Mouse (Mus musculus): ENCODE measurements around the gene Fip1l1. TPM values are rescaled to one million over a fixed set of nuclear protein-coding genes. Genes with fewer than 3 reads are reported as not detected.

The Fip1l1 gene
- total RNA-seq, 2 experiments from 2014 or later, result 51.4 to 56.7 TPM

DNA sequence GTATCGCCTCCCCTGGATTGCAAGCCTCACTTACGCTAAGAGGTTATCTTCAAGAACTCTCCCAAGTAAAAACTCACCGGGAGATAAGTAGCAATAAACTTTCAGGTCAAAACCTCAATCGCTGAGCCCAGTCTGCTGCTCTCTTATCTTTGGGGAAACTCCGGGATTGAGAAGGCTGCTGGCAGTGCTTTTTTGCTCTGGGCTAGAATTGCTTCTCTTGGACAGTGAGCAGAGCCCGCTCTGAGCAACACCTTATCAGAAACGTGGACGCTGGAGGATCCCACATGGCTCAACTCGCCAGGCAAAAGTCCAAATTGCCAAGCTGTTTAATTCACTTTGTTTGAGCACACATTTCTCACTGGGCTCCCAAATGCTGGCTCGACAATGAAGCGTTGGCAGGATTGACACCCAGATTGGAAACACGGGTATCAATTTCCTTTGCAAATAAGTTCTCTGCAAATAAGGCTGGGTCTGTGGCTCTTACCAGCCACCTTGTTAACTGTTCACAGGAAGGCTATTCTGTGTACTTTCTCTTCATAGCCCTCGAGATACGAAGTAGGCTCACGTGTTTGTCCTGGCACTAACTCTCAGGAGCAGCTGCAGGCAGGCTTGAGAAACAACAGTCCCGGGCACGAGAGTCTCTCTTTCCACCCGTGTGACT lies 78.4 kb downstream of the Fip1l1 start:
- peak; percentile 30 for DNase-seq

DNA sequence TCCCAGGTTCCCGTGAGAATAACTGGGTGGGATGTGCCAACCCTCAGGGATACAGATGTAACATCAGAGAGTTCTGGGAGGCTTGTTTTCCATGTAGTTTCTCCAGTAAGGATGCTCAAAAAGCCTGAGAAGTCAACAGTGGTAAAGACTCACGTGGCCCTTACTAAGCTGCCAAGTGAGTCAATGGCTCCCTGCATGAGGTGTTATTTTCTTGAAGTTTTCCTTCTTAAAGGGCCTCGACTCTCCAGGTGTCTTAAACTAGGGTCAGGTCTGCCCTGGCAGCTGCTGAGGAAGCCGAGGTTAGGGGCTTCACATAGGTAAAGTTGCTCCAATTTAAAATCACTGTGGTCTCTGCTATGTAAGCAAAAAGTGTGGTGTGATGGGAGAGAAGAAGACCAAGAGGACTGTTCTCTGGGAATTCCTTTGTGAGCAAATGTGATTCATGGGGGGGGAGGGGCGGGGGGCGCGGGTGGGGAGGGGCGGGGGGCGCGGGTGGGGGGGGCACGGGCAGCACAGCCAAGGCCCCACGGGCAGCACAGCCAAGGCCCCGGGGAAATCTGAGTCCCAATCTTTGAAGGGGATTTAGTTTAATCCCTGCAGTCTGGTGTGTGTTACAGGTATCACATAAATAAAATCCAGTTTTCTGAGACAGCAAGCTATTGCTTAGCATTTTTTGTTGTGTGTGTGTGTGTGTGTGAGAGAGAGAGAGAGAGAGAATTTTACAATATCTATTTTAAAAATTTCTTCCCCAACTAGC lies 82.7 kb downstream of the Fip1l1 start:
- no peak for DNase-seq

DNA sequence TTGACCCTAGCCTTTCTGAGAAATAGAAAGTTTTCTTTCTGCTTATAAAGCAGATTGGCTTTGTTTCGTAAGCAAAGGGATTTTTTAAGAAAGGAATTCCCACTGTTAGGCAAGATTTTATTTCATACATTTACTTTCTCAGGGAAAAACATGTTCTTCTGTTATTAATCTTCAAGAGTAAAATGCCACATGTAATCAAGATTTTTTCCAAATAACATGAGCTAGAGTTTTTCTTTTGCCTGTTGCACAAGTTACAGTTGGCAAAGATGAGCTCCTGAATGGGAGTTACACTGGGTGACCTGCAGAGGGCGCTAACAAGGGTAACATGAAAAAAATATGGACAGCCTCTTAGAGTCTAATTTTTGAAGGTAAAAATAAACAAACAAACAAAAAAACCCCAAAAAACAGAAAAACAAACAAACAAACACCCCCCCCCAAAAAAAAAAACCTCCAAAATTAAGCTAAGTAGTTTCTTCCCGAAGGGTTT lies 83.4 kb downstream of the Fip1l1 start:
- peak; percentile 53 for DNase-seq

DNA sequence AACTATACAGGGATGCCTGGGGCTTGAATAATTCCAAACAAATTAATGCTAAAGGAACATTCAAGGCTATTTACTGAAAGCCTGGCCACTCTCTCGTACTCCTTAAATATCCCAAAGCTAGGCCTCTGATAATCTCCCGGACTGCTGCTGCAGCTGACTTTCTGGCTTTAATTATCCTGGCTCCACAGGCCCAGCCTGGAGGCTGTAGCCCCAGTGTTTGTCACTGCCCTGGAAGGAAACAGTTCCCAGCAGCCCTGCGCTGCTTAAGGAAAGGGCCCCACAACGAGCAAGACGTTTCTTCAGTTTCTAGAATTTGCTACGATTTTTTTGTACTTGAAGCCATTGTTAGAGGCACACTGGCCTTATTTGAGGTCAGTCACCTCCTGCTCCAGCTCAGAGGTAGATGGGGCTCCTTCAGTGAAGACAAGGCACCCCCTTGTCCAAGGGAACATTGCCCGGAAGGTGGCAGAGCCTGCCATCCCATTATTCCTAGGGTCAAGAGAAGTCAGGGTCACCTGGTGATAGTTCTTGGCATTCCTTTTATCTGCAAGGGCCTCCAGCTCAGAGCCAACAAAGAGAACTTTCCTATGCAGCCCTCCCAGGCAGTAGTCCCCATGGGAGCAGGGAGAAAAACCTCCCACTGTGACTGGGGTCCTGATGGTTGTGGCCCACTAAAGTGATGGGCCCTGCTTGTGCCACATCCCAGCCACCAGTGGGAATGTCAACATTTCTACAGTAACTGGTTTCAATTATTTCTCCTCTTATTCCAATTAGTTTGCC lies 86.6 kb downstream of the Fip1l1 start:
- DNase-seq, result no peak

DNA sequence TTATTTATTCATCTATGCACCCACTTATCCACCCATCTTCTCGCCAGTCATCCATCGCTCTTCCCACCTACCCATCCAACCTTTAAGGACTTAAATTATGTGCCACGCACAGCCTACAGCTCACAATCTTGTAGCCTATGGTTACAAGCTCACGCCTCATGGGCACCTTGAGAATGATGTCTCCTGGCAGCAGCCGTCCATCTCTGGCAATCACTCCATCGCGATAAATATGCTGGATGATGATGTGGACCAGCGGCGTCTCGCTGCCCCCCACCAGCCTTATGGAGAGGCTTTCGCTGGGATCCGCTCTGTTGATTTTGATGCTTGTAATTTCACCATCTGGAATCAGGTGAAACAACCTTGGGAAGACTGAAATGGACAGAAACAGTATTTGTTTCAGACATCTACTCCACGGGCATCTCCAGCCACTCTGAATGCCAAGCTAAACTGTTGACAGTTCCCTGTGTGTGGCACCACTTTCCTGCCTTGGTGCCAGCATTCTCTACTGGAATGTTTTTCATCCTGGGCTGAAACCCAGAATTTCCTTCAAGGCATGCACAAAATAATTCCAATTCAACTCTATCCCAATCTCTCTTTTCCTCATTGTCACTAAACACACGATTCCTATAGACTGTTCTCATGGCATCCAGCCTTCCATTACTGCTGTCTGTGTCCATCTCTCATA lies 88.2 kb downstream of the Fip1l1 start:
- no peak for DNase-seq

DNA sequence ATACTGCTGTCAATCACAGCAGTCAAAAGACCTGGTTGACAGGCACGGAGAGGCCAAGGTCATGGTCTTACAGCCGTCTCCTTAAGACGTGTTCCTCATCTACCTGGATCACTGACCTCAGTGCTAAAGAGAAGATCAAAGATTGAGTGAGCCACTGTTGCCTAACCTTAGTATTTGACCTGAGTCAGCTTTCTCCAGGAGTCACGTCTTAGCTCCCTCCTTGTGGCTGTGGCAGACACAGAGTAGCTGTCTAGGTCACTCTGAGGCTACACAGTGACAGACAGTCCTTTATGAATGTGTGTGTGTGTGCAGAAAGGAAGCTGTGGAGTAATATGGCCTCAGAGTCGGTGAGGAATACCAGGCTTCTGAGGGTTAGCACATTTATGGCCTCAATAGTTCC lies 89.1 kb downstream of the Fip1l1 start:
- no peak for DNase-seq

DNA sequence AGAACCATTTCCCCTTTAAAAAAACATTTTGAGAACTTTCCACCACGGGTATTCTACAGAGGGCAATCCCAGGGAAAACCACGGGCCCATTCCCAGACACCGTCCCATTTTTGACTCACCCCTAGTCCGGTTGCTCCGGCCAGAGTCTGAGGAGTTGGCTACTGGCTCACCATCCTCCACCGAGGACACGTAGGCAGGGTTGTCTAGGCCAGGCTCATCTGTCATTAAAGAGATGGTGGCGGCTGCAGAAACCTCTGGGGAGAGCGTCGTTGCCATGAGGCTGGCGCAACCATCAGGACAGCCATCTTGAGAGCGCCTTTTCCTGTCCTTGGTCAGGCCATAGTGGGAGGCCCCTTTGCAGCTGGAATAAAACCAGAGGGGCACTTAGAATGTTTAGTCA lies 92.8 kb downstream of the Fip1l1 start:
- no peak for DNase-seq

DNA sequence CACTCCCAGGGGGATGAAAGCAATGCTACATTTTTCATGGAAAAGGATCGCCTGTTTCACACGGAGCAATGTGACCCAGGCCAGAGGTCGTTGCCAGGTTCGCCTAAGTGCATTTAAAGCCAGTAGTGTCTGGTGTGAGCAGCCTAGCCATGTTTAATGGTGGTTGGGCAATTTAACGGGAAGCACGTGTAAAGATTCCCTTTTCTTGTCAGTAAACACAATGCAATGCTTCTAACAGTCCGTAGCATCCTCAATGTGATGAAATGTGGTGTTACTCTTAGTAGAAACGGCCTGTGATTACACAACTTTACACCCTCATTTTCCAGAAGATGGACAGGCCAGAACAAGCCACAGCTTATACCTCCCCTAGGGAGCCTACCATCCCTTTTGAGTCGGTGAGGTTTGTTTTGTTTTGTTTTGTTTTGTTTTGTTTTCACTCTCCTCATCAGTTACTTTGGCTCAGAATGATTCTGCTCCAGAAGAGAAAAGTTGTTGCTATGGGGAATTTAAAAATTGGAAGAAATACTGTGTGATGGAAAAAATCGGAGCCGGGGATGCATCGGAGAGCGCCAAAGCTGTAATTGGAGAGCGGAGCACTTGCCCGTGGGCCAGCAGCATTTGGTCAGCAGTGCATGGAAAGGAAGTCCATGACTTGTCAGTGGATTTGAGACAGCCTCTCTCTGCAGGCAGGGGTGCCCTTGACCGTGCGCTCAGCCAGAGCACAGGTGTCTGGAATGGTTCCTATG lies 97.3 kb downstream of the Fip1l1 start:
- DNase-seq, result no peak

DNA sequence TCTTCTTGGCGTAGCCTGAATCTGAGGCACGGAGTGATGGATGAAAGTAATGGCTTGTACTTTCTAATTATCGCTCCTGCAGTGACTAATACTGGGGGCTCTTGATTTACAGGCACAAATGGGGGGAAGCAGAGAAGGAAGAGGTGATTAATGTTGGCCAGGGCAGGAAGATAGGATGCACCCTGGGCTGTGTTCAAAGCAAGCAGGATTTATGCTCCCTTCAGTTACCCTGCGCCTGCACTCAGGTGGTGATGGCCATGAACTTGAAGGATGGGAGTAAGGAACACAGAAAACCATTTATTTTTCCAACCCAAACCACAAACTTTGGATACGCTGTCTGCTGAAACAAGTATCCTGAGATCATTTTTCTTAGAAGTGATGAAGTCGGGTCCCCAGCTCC lies 98.2 kb downstream of the Fip1l1 start:
- no peak for DNase-seq

DNA sequence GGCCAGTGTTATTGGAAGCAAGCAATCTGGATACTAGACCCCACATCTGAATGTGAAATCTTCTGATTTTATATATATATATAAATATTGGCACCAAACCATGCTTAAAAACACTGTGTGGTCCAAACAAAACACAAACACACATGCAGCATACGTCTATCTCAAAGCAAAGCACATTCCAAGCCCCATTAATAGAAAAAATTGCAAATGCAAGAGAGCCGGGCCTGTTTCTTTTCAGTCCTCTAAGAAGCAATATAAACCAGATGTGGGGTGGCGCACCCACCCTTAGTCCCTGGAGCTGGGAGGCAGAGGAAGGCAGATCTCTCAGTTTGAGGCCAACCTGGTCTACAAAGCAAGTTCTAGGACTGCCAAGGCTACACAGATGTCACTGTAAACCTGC lies 99.1 kb downstream of the Fip1l1 start:
- DNase-seq, result no peak

DNA sequence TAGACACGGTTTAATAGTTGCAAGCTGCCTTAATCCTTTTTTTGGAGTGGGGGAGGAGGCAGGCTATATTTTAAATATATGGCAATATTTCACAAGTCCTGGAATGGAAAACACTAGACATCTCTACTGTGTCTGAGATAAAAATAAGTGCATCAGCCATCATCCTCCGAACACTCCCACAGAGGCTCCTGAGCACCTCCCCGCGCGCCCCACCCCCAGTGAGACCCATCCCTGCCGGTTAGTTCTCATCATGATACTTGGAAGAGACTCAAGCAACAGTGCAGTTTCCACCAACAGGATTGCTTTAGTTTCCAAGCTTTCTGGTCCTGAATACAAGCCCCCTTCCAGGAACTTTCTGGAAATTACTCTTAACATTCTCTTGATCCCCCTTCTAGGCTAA lies 104.3 kb downstream of the Fip1l1 start:
- no peak for DNase-seq

DNA sequence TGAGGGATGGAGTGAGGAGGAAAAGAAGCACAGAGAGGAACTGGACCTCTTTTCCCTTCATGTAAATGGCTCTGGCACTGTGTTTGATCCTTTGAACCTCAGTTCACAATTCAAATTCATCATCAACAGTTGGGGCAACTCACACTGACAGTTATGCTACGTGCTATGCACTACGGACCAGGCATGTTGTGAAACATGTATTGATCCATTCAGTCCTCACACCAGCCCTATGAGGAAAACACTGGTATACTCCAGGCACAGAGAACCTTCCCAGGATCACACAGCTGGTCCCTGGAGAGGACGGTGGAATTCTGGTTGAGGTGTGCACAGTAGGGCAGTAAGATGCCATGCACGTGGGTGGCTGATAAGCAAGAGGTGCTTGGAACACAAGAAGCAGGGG lies 105.3 kb downstream of the Fip1l1 start:
- DNase-seq, result no peak

DNA sequence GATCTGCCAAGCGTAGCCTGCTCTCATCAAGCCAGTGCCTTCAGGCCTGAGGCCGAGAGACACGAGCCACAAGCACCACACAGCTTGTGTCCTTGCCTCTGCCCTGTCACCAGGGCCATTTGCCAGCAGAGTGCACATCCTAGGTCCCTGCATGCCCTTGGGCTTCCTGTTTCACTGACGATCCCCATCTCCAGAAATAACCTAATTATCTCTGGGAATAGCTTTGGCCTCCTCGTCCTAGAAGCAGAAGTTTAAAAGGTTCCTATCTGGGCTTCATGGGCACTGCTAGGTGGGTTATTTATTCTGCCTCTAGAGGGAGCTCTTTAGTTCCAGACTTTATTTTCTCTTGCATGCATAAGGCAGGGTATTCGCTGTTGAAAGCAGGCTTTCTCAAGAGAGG lies 105.8 kb downstream of the Fip1l1 start:
- DNase-seq, result peak; percentile 60

DNA sequence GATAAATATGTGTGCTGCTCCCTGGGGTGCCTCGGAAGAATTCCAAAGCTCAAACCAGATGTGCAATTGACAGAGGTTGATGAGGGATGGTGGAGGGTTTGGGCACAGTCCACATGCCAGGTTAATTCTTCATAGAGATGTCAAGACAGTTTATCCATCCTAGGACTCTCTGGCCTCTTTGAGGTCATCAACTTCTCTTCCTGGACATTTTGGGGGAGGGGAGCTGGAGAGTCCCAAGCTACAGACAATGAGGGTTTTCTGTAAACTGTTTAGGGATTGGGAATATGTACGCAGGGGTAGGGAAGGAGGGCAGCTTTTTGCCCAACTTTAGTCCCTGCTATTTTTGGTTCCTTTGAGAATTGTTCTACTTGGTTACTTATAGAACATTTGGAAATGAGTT lies 107.0 kb downstream of the Fip1l1 start:
- DNase-seq, result no peak

DNA sequence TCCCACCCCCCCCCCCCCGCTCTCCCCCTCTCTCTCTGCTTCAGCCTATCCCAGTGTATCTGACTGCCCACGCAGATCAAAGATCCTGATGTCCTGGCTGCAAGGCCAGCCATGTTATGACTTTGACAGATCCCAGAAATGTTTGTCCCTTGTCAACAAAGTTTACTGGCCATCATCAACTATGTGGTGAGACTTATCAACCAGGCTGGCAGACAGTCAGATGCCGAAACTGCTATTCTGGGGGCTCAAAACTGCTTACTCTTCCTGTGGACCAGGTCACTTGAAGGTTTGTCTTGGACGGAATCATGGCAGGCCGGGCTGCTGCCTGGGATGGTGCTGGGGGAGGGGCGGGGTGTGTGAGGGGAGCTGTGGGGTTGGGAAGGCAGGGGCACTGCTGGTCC lies 112.3 kb downstream of the Fip1l1 start:
- DNase-seq, result no peak

DNA sequence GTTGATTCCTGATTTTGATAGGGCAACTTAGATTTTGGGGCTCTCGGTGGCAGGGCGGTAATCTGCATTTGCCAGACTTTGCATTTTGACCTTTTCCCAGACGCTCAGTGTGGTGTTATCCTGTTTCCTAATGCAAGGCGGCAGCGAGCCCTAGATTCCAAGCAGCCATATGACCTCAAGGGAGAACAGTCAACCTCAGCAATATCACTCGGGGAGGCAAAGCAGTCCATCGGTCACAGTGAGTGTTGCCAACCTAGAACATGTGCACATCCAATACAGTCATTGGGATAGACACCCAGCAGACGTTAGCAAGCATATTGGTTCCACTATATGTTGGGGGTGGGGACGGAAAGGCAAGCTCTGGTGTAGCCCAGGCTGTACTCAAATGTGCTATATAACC lies 113.0 kb downstream of the Fip1l1 start:
- no peak for DNase-seq

Other genes with a start within 250 kb of the Fip1l1 start
- gene Scfd2, start 3.7 kb upstream of the Fip1l1 start, total RNA-seq (2021), result 10 to 100 TPM; 16.5 to 19.9 TPM
- 1 to 10 TPM; 4.4 to 4.5 TPM for gene Lnx1, start 167.5 kb downstream of the Fip1l1 start, total RNA-seq (2021)

Measured in adrenal gland, postnatal 10 days (tissue).